Mouse (Mus musculus): ENCODE measurements around the gene Olfm3.

Gene Olfm3

DNA sequence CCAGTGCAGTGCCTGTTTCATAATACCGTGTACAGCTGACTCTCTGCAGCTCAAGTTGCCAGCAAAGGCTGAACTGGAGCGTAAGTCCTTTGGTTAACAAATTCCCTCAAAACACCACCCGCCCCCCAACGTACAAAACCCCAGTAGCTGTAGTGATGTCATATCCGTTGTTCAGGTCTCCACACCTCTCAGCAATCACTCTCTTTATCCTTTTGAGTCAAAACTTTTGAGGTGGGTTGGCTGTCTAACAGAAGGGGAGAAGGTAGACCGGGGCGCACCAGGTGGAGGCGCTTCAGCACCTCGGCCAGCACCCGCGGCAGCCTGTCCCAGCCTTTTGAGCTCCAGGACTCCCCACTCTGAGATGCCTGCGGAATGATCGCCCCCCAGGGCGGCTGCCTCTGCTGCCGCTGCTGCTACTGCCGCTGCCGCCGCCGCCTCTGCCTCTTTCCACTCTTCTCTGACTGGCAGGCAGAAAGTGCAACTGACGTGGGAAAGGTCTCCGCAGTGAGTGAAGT is at the start of gene Olfm3:
TSS of gene Olfm3 (plus strand) at position 155 of the 515 bp plus-strand sequence.
- peak; percentile 60 for DNase-seq

DNA sequence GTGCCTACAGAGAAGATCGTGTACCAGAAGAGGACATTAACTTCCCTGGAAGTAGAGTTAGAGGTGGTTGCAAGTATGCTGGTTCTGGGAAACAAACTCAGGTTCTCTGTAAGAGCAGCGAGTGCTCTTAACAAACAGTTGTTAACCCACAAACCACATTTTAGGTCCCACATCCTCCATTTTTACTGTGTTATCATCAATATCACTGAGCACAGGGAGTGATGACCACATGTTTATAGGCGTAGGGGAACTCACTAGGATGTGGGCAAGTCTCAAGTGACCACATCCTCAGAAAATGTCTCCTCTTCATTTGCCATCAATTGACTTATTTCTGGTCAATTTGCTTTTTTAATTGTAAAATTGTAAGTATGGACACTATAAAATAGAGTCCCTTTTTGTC is 14.1 kb upstream of the Olfm3 start:
- no peak for DNase-seq

DNA sequence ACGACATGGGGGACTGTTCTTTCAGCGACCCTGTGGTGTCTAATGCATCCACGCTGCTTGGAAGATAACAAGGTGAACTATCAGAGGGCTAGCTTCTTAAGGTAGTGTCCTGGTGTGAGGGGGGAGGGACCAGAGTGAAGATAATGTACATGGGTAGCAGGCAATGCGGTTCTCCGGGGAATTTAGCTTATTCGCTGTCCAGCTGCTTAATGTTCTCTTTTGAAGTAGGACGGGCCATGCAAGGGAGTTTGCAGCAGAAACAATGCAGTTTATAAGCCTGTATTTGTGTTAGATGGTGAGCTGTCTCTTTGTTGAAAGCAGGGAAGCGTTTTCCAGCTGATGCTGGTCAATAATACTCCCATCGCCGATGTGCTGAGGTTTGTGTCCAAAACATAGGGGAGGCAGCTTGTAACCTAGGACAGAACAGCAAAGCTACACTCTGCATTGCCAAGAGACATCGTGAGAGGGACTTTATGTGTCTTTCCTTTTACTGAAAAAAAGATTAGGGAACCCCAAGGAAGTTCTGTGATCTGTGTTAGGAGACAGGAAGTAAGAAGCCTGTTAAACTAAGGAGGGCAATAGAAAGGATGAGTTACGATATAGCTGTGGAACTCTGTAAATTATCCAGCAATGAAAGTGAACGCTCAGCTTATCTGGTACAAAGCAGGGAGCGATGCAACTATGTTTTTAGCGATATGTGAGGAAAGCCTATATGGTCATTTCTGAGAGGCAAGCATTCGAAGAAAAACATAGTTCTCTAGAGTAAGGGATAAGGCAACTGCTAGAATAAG is 950 bp downstream of the Olfm3 start:
- peak; percentile 28 for DNase-seq

DNA sequence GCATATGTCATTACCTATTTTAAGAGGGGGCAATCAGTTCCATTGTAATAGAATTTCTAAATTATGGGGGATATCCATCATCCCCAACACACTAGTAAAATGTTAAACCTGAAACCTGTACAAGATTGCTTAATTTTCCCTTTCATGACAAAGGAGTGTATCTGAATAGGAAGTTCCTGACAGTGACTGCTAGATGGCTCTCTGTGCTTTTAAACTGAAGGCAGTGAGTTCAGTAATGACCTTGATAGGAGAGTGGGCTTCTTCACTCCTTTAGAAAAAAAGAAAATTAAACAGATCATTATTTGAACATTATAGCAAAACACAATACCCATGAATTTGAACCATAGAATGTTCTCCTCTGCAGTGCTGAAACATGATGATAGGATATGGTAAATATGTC is 3.7 kb downstream of the Olfm3 start:
- no peak for DNase-seq

DNA sequence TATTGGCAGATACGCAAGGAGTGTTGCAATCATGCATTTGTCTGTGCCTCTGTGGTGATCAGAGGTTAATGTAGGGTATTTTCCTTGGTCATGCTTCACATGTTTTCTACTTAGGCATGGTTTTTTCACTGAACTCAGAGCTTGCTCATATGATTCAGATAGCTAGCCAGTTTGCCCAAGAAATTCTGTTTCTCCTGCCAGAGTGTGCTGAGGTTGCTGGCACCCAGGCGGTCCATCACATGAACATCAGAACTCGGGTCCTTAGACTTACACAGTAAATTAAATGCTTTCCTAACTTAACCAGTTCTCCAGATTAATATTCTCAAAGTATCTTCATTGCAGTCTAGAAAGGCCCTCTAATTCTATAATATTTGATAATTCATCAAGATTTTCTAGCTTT is 5.0 kb downstream of the Olfm3 start:
- DNase-seq = no peak

DNA sequence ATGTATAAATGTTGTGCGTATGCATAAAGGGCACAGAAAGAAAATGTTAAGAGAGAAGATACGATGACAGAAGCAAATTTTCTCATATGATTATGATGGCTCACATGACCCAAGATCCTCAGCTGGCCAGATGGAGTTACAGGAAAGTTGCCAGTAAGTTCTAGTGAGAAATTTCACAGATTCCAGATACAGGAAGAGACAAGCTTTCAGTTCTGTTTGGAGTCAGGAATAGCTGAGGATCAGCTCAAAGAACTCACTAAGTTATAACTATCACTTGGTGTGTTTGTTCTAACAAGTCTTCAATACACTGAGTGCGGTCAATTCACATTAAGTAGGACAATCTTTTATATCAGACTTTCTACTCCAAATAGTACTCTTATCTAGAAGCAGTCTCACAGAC is 16.2 kb downstream of the Olfm3 start:
- no peak for DNase-seq

DNA sequence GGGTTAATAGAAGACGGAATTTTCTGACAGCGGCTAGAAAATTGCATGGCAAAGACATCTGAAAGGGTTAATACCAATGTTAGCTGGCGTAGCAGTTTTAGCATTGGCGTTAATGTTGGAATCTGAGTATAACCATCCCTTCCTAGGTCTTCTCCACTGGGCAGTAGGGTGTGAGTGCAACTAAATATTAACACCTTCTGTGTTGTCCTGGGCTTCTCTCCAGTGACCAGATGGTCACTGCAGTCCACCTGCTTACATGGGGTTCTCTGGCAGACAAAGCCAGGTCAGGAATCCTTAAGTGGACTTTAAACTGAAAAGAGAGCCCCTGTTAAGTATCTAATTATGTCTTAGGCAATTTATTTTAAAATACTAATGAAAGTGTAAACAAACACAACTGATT is 25.7 kb downstream of the Olfm3 start:
- DNase-seq = no peak

DNA sequence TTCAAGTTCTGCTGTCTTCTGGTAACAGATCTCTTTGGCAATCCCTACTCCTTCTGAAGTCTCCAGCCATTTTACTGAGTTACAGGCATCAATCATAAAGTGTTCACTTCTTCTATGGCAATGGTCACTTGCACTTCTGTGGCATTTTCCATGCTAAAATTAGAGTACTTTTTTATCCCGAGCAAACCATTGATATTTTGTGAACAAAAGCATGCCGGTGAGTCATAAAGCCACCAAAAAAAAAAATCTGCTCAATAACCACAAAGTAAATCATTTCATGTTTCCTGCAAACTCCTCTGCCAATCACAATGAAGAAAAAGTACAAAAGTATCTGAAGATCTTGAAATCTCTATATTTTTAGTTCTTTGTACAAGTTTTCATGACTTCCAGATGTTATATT is 26.5 kb downstream of the Olfm3 start:
- no peak for DNase-seq

DNA sequence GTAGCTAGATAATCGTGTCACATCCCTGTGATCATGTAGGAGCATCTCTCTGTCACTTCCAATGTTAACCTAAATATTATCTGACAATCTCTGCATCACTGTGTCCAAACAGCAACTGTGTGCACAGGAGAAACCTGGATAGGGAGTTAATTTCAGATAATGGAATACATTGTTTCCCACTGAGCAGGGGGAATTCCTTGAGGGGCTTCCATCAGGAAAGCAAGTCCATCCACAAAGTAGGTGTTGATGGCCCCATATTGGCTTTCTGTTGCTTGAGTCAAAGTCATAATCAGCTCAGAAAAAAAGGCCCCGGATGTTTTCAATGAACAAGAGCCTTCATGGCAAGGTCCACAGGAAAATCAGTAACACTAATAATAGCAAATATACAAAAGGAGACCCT is 26.9 kb downstream of the Olfm3 start:
- no peak for DNase-seq

DNA sequence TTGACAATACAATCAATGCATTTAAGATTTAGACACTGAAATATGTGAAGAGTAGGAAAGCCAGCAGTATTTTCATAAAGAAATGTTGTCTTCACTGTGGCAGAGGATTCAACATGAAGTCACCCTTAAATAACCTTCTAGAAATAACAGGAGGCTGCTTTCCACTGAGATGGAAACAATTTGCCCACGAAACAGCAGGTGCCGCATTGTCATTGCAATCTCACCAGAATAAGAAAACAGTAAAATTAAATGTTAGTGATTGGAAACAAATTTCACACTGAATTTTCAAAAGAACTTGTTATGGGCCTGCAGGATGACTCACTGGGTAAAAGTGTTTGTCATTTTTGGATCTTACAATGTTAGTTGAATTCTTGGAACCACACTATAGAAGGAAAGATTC is 29.0 kb downstream of the Olfm3 start:
- no peak for DNase-seq

DNA sequence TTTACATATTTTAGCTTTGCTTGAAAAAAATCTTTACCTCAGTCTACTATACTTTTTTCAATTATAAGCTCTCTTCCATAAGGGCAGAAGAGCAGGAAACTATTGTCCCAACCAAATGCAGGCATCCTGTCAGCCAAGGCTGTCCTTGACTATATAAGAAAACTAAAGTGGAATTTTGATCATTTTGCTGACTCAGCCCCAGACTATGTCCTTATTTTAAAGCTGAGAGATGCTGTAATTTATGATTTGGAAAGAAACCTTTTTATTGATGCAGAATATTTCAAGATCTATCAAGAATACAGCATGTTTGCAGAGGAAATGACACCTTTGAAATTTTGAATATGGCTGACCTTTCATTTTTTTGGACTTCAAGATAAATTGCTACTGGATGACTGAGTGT is 51.0 kb downstream of the Olfm3 start:
- DNase-seq = no peak

DNA sequence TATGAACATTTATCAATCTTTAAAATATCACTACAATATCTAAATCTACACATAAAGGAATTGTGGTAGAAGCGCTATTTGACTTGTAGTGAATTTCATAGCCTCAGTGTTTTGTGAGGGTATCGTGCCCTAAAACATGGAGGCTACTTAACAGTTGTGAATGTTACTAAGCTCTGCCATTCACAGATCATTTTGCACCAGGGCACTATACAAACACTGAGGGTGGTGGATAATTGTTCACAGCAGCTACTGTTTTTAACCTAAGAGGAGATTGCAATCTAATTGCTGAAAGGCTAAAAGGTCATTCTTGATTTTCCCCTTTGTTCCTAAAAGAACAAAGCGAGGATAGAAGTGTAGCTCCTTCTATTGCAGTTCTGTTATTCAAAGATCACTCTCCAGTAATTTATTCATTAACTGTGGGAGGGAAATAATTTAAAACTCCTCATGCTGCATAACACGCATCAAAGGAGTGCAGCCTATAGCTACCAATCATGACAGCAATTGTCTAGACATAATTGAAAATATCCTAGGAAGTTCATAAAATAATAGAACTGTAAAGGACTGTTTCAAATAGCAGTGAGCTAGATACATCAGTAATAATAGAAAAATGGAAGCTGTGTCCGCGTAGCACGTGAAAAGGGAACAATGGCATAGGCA is 55.6 kb downstream of the Olfm3 start:
- DNase-seq = no peak

DNA sequence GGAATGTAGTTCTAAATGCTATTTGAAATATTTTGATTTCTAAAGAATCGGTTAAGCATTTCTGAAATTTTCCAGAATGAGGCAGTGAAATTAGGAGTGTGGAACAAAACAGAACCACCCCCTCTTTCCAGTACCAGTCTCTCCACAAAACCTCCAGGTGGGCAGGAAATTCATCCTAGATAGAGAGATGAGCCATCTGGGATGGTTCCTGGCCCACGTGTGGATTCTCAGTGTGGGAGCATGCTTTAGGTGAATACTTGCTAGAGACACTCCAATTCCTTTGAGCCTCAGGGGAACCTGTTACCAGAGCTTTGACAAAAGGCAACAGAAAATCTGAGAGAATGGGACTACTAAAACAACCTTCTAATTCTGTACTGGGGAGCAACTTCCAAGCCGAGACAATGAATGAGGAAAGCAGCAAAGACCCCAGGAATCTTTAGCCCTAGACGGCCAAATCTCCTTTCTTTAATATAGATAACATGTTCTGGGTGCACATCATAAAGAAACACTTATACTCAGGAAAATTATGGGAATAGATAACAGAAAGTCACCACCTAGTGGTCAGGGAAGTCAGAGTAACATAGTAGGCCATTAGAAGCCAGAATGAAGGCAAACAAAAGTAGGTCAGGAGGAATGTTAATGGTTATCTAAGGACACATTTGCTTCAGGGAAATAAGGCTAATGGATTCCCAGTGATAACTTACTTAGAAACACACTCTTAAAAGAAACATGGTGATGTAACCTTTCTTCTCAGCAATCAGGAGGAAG is 58.6 kb downstream of the Olfm3 start:
- DNase-seq = peak; percentile 42

DNA sequence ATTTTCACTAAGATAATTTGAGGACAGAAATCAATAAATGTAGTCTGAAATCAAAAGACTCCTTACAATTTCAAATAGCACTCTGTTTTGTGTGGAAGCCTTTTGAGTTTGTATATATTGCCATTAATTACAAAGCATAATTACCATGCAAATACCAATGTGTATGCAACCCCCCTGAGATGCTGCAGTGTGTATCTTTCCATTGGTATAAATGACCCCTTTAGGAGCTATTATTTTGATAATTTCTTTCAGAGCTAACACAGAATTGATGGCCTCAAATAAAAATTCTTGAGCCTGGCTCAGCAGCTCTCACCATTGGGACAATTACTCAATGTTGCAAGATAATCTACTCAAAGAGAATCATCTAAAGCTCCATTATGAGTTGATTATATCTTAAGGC is 67.3 kb downstream of the Olfm3 start:
- no peak for DNase-seq

DNA sequence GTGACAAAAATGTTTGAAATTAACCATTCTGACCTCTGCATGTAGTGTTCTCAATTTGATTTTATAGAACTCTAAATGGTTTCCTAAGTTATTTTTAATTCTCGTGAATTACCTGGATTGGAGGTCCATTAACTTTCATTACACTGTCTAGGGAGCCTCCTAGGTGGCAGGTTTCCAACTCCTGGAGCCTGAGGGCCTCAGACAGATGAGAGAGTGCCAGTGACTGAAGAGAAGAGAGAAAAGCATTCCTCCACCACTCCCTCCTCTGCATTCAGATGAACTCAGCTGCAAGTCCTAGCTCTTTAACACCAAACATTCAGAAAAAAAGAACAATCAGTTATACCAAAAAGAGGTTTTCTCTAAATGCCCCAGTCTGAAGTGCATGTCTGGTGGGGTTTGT is 68.6 kb downstream of the Olfm3 start:
- no peak for DNase-seq

DNA sequence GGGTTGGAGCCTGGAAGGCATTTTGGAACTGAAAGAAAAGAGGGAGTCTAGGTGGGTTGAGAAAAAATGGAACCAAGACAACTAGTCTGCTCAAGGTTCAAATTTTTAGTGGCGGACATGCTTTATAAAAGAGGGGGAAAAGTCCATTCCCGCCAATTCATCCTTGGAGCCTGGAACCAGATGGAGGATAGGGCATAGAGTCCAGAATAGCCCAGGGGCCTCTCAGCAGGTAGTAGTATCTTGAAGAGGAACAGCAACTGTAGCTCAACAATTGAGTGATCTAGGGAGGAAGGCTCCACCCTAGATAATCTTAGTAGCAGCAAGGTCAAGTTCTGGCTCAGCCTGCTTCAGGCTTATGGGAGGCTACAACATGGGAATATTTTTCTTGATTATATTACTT is 87.0 kb downstream of the Olfm3 start:
- no peak for DNase-seq

DNA sequence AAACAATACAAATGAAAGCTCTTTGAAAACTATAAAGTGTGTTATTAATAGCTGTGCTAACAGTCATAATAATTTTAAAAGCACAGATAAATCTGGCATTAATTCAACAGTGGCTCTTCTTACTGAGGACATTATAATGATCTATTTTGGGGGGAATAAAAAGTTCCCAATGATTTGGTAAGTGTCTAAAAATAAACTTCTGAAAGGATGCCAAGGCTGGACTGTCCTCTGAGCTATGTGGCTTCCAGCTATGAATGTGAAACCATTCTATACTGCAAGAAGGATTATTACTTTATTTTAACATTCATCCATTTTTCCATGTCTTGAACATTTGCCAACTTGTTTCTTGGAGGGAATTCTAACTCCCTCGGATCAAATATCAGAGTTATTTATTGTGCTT is 92.1 kb downstream of the Olfm3 start:
- no peak for DNase-seq

DNA sequence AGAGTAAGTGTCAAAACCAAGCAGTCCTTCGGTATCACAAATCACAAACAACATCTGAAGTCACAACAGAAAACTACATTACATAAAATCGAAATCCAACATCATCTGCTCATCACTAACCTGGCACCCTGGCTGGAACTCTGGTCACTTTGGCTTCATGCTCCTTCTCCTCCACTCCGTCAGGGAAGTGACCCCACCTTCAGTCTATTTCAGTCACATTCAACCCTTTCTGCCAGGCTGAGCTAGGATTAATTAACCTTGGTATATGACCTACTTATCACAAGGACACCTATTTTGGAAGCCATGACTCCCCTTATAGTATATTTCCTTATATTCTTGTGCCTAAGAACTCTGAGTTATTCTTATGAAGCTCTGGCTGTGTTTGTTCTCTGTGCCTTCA is 123.7 kb downstream of the Olfm3 start:
- DNase-seq = no peak

DNA sequence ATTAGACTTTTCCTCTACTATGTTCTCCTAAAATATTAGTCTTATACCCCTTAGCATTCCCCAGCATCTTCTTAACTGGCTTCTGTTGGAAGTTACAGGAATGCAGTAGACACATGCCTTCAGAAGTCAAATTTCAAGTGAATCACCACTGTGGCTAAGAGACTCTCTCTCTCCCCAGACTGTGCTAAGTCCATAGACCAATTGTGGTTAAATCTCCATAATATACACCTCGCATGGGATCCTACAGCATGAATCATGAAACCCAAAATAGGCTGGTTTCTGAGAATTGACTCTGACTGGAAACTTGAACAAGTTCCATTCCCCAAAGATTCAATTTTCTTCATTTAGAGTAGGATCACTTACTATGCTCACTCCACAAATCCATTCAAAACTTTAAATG is 124.2 kb downstream of the Olfm3 start:
- no peak for DNase-seq

DNA sequence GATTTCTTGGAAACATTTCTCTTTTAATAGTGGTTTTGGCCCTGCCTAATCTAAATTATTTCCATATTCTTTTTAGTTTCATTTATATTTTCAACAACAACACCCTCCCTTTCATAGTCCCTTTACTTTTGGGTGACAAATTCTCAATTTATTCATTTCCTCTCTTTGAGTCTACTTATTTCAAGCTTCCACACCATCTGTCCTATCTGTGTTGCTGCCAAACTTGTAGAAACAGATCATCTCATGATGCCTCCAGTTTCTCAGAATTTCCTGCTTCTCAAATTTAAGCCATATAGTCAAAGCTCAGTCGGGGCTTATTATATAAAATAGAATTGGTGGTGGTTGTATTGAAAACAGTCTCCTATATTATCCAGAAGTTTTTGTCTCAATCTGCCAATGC is 124.7 kb downstream of the Olfm3 start:
- DNase-seq = no peak

DNA sequence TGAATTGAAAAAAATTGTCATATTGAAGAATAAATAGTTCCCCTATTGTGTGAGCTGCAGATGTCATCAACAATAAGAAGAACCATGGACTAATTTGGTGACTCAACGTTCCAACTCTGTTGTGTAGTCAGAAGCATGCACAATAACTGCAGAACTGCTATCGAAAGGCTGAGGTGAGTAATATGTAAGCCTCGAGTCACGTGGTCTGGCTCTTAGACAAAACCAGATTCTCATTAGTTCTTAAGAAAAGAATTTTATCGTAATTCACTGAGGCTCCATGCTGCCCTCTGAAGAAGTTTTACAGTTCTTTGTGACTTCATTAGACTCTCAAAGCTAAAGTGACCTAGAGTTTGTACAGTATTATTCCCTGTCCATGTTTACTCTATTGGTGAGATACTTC is 145.2 kb downstream of the Olfm3 start:
- no peak for DNase-seq

DNA sequence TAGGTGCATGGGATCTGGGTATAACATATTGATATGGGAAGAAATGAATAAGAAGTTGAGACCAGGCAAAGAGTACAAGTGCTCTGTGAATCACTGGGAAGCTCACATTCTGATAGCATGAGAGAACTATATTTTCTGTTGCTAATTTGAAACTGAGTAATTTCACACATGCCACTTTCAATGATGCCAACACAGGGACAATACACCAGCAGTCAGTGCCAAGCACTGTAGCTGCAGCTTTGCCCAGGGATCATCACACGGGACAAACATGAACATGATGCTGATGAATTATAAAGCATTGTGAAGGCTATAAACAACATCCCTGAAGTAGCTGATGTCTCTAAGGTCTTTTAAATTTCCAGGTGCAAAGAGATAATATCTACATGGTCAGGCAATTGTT is 161.0 kb downstream of the Olfm3 start:
- no peak for DNase-seq

DNA sequence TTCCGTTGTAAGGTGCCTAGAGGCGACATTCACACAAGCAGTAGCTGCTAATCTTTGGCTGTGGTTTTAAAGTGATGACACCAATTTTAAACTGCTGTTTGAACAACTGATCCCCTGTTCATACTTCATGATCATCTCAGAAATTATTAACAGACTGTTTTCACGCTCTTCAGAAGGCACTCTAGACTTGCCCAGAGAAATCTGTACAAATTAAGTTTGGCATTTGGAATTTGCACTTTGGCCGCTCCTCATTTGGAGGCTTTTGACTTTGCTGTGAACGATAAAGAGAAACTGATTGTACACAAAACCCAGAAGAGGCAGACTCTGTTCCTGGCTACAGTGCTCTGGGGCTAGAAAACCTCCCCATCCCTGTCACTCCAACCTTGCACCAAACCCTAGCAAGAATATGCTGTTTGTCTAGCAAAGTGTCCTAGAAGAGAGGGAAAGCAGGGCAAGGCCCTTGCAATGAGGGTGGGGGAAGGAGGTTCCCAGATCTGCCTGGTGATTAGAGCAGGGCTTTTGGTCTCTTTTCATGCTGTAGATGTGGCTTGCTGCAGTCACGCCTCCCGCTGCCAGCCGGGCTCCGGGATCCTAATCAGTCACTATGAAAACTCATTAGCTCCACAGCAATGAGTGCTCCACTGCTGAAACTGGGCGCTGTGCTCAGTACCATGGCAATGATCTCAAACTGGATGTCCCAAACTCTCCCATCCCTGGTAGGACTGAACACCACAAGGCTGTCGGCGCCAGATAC is 176.7 kb downstream of the Olfm3 start:
- DNase-seq = no peak

All from right cerebral cortex, postnatal 25 days (tissue).